Mouse (Mus musculus) liver, embryonic 14.5 days (tissue): Measurements from ENCODE around the gene Ezh1.

Source experiments
- CTCF ChIP-seq: IDR thresholded peaks from 2 replicates; pipeline ENCODE4 v1.5.1; 2016; ENCODE audit warnings: antibody characterized with exemption, low read depth, control low read depth
- EP300 ChIP-seq: IDR thresholded peaks from 2 replicates; pipeline ENCODE4 v1.6.1; 2016; ENCODE audit warnings: antibody characterized with exemption, low read depth

DNA sequence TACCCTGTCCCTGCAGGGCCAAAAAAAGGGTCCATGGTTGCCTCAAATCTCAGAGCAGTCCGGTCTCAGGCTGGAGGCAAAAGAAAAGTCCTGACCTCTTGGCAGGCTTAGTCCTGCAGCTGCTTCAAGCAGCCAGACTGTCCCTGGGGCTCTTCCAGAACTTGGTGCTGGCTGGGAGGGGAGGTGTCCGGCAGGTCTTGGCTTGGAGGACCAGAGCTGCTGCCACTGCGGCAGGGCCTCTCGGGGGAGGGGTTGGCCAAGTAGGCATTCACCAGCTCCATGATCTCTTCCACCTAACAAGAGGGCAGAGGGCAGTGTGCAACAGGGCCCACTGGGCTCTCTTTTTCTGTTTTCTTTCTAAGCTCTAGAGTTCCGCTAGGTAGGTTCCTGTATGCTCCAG, 63.5 kb downstream of the Ezh1 start:
- TF ChIP-seq CTCF: no peak
- no peak for TF ChIP-seq EP300
